Comparison of ENCODE assay signal across 22 mouse cellular contexts in the genomic region with DNA sequence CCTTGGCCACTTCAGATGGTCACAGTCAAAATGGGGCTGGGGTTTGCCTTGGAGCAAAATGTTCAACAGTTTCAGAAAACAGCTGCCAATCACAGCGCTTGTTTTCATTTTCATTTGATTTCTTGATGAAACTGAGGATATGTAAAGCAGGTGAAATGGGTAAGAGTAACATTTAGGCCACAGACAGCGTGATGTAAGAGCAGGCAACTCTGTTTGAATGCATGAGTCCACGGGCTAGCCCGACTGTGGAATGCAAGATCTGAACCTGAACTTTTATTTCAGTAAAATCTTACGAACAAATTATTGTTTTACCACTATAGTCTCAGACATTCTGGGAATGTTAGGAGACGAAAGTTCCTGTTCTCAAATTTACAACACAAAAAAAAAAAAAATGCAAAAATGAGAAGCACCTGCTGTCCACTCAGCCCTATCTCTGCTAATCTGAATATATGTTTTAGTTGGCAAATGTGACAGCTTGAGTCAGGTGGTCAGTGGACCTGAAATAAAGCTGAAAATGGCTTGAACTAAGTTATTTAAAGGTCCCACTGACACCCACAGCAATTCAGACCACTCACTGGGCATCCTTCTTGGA. TPM values are rescaled to one million over a fixed set of nuclear protein-coding genes. Genes with fewer than 3 reads are reported as not detected.
A peak's percentile ranks its signal among the peaks of the same experiment; 100 is the strongest.
DNase-seq lines count a peak whose midpoint lies in the region; ATAC-seq and TF ChIP-seq lines count a peak whose summit lies in the region.
"Had no signal": no experiment of that assay in that cellular context is flagged by ENCODE, and none has a peak within 500 bp of the region (broad histone marks: within the 10 kb centered on the region; RNA-seq: fewer than 3 reads in every experiment).

No protein-coding gene starts in this region.

- 95% methylated on average over 6 of the region's 6 CpGs for WGBS in forebrain, embryonic 10.5 days
- WGBS in forebrain, embryonic 14.5 days, result 91% methylated on average over 6 of the region's 6 CpGs
- 95% methylated on average over 6 of the region's 6 CpGs for WGBS in hindbrain, embryonic 13.5 days
- WGBS in small intestine, adult 2 months, result 92% methylated on average over 6 of the region's 6 CpGs
- 87% methylated on average over 6 of the region's 6 CpGs for WGBS in liver, embryonic 12.5 days (ENCODE audit: insufficient replicate concordance)

- no peak for ATAC-seq in forebrain, embryonic 14.5 days
- no peak for ATAC-seq in hindbrain, embryonic 13.5 days (ENCODE audit: low FRiP score)
- ATAC-seq in liver, embryonic 12.5 days, result no peak
- ATAC-seq: CD4-positive, CD25-positive, alpha-beta regulatory T cell, adult 4 months had no signal

- TF ChIP-seq POLR2A in small intestine, adult 2 months (IDR thresholded peaks at IDR 0.05; ENCODE audit: low read depth, low read length), result no peak

- H3K27me3 ChIP-seq in forebrain, embryonic 10.5 days (ENCODE audit: poor library complexity, severe bottlenecking), result no peaks in the 10 kb centered on the region
- no peaks in the 10 kb centered on the region for H3K27me3 ChIP-seq in forebrain, embryonic 14.5 days (replicated peaks; ENCODE audit: control insufficient read depth, insufficient read depth, low read length)
- no peaks in the 10 kb centered on the region for H3K27me3 ChIP-seq in hindbrain, embryonic 13.5 days
- H3K27me3 ChIP-seq in small intestine, adult 2 months (ENCODE audit: control insufficient read depth, insufficient read depth, low read length), result no peaks in the 10 kb centered on the region
- no peaks in the 10 kb centered on the region for H3K27me3 ChIP-seq in liver, embryonic 12.5 days (replicated peaks)
- H3K27me3 ChIP-seq: embryonic facial prominence, embryonic 12.5 days; limb, embryonic 13.5 days; liver, embryonic 13.5 days had no signal

- H3K4me1 ChIP-seq in forebrain, embryonic 10.5 days, result peaks cover 11% of the 10 kb centered on the region
- H3K4me1 ChIP-seq in forebrain, embryonic 14.5 days (ENCODE audit: control insufficient read depth, insufficient read depth, low read length), result peaks cover 3% of the 10 kb centered on the region; the same call in 1 of the 2 replicates
- peaks cover 15% of the 10 kb centered on the region for H3K4me1 ChIP-seq in hindbrain, embryonic 13.5 days (replicated peaks)
- H3K4me1 ChIP-seq in small intestine, adult 2 months (ENCODE audit: control insufficient read depth, insufficient read depth, insufficient read length, low read length), result peaks cover 57% of the 10 kb centered on the region
- H3K4me1 ChIP-seq in liver, embryonic 12.5 days, result peaks cover 44% of the 10 kb centered on the region
- H3K4me1 ChIP-seq: embryonic facial prominence, embryonic 12.5 days had no signal

- peaks cover 84% of the 10 kb centered on the region for H3K36me3 ChIP-seq in forebrain, embryonic 10.5 days (replicated peaks)
- H3K36me3 ChIP-seq in forebrain, embryonic 14.5 days (ENCODE audit: control insufficient read depth, insufficient read depth, low read length), result peaks cover 37% of the 10 kb centered on the region
- H3K36me3 ChIP-seq in hindbrain, embryonic 13.5 days, result peaks cover 42% of the 10 kb centered on the region
- peaks cover 30% of the 10 kb centered on the region for H3K36me3 ChIP-seq in small intestine, adult 2 months (ENCODE audit: control insufficient read depth, insufficient read depth, low read length)
- H3K36me3 ChIP-seq in liver, embryonic 12.5 days, result peaks cover 97% of the 10 kb centered on the region

- peak overlapping the region; percentile 62; the same call in 1 of the 2 replicates for H3K27ac ChIP-seq in forebrain, embryonic 10.5 days
- H3K27ac ChIP-seq in forebrain, embryonic 14.5 days (ENCODE audit: low read depth, low read length), result no peak overlapping the region
- 0 out of 2 replicates have a peak overlapping the region, but pooled peaks have one; percentile 10 for H3K27ac ChIP-seq in left cerebral cortex, adult 2 months
- peak overlapping the region; percentile 62; the same call in 1 of the 2 replicates for H3K27ac ChIP-seq in hindbrain, embryonic 13.5 days
- H3K27ac ChIP-seq in small intestine, adult 2 months (ENCODE audit: insufficient read depth, low read depth, low read length), result peak overlapping the region; percentile 75
- H3K27ac ChIP-seq in liver, embryonic 12.5 days, result no peak overlapping the region
- H3K27ac ChIP-seq: embryonic facial prominence, embryonic 12.5 days; heart, embryonic 10.5 days; kidney, postnatal 0 days; limb, embryonic 13.5 days; liver, embryonic 13.5 days had no signal

- intact Hi-C loops in left cerebral cortex, adult 2 months (cut with DNase I), result no loop called here
- intact Hi-C loops in left cerebral cortex, postnatal 36 days (cut with DNase I), result loop anchor here (5.0 kb wide), 1 partner anchor 37 kb away; no protein-coding TSS in a partner anchor

- H3K4me3 ChIP-seq in forebrain, embryonic 10.5 days, result no peak overlapping the region
- H3K4me3 ChIP-seq in forebrain, embryonic 14.5 days (ENCODE audit: low read depth, low read length), result no peak overlapping the region
- H3K4me3 ChIP-seq in left cerebral cortex, adult 2 months, result no peak overlapping the region
- no peak overlapping the region for H3K4me3 ChIP-seq in hindbrain, embryonic 13.5 days
- no peak overlapping the region for H3K4me3 ChIP-seq in small intestine, adult 2 months (ENCODE audit: low read depth, low read length)
- no peak overlapping the region for H3K4me3 ChIP-seq in liver, embryonic 12.5 days
- H3K4me3 ChIP-seq: embryonic facial prominence, embryonic 12.5 days; heart, embryonic 10.5 days; limb, embryonic 13.5 days; liver, embryonic 13.5 days had no signal

- no peak for TF ChIP-seq CTCF in left cerebral cortex, adult 2 months (IDR thresholded peaks at IDR 0.05)
- no peak for TF ChIP-seq CTCF in small intestine, adult 2 months (IDR thresholded peaks at IDR 0.05; ENCODE audit: extremely low read depth, insufficient read length, insufficient replicate concordance, low read depth, low read length)

- no peaks in the 10 kb centered on the region for H3K9me3 ChIP-seq in forebrain, embryonic 10.5 days
- H3K9me3 ChIP-seq in forebrain, embryonic 14.5 days (replicated peaks; ENCODE audit: control insufficient read depth, low read length), result no peaks in the 10 kb centered on the region
- no peaks in the 10 kb centered on the region for H3K9me3 ChIP-seq in hindbrain, embryonic 13.5 days
- no peaks in the 10 kb centered on the region for H3K9me3 ChIP-seq in liver, embryonic 12.5 days (replicated peaks)
- H3K9me3 ChIP-seq: embryonic facial prominence, embryonic 12.5 days; heart, embryonic 10.5 days; limb, embryonic 13.5 days; liver, embryonic 13.5 days had no signal

- no peak overlapping the region for H3K9ac ChIP-seq in forebrain, embryonic 14.5 days (ENCODE audit: low read length)
- H3K9ac ChIP-seq in hindbrain, embryonic 13.5 days, result no peak overlapping the region
- H3K9ac ChIP-seq in liver, embryonic 12.5 days, result no peak overlapping the region
- H3K9ac ChIP-seq: embryonic facial prominence, embryonic 12.5 days; limb, embryonic 13.5 days; liver, embryonic 13.5 days had no signal

- DNase-seq in forebrain, embryonic 10.5 days (ENCODE audit: extremely low spot score, low spot score), result no peak
- DNase-seq in forebrain, embryonic 14.5 days (ENCODE audit: low spot score), result no peak
- DNase-seq in left cerebral cortex, adult 2 months (ENCODE audit: extremely low spot score in 1 of 2, low spot score in 2 of 2), result no peak
- DNase-seq in left cerebral cortex, postnatal 36 days (ENCODE audit: low spot score in 2 of 2), result no peak
- DNase-seq in heart, adult 8-10 months (ENCODE audit: low spot score), result no peak
- DNase-seq: adrenal gland, postnatal 25 days; kidney, adult 2 months; layer of hippocampus, postnatal 36 days; liver, embryonic 13.5 days; lung, adult 2 months; lung, postnatal 14 days; right cerebral cortex, postnatal 25 days; thymus, postnatal 14 days had no signal

- no peak overlapping the region for H3K4me2 ChIP-seq in forebrain, embryonic 14.5 days (ENCODE audit: low read length)
- H3K4me2 ChIP-seq in hindbrain, embryonic 13.5 days, result no peak overlapping the region
- H3K4me2 ChIP-seq in liver, embryonic 12.5 days, result no peak overlapping the region
- H3K4me2 ChIP-seq: embryonic facial prominence, embryonic 12.5 days; limb, embryonic 13.5 days; liver, embryonic 13.5 days; midbrain, embryonic 11.5 days had no signal

RNA-seq across cellular contexts. Expression of a gene that starts 53.0 kb away (rescaled TPM):
- polyA plus RNA-seq in forebrain, embryonic 10.5 days (2016; fragmentation: Nextera tagmentation; extraction: Ambion mirVana), result 39.4 and 39.5 TPM in 2 replicates
- 17.1 and 25.1 TPM in 2 replicates for polyA plus RNA-seq in forebrain, embryonic 14.5 days (2014; fragmentation: Nextera tagmentation; extraction: Ambion mirVana)
- 10 to 100 TPM; 57.1 to 75.2 TPM for total RNA-seq in left cerebral cortex, adult 2 months (2021)
- total RNA-seq in left cerebral cortex, postnatal 36 days (2021), result 10 to 100 TPM; 50.9 to 61.0 TPM
- polyA plus RNA-seq in hindbrain, embryonic 13.5 days (2015; fragmentation: Nextera tagmentation; extraction: Ambion mirVana), result 16.9 and 19.3 TPM in 2 replicates
- polyA plus RNA-seq in small intestine, adult 2 months (2012; rRNA removed), result 24.6 and 55.7 TPM in 2 replicates
- polyA plus RNA-seq in liver, embryonic 12.5 days (2016; fragmentation: Nextera tagmentation; extraction: Ambion mirVana), result 27.2 and 28.8 TPM in 2 replicates
- total RNA-seq in heart, adult 8-10 months (2022), result 10 to 100 TPM; 24.0 to 31.3 (median 26.9) TPM

Comparison
In these comparisons a context has a peak if more than half of its experiments do, and no peak if none do; other contexts are left out.
1. H3K27ac ChIP-seq: peak in forebrain, embryonic 10.5 days (single experiment), left cerebral cortex, adult 2 months (single experiment), hindbrain, embryonic 13.5 days (single experiment) and small intestine, adult 2 months (single experiment); none in forebrain, embryonic 14.5 days (single experiment) and liver, embryonic 12.5 days (single experiment).